Mouse (Mus musculus) small intestine, adult 2 months (tissue): ENCODE data around the gene Tdp1.

Source experiments
- CTCF ChIP-seq: fragments of 200-500 bp; IDR thresholded peaks from 2 replicates; pipeline ENCODE4 v1.5.1; 2012; ENCODE audit warnings: low read depth, mild to moderate bottlenecking, control low read depth, inconsistent platforms, low read length, moderate library complexity, mixed read lengths; ENCODE audit not compliant: insufficient replicate concordance, insufficient read length; ENCODE audit errors: extremely low read depth
- POLR2A ChIP-seq: fragments of 200-500 bp; IDR thresholded peaks from 2 replicates; pipeline ENCODE4 v1.6.1; 2012; ENCODE audit warnings: low read depth, mild to moderate bottlenecking, control low read depth, inconsistent platforms, low read length, moderate library complexity

- TF ChIP-seq CTCF (no peak), POLR2A (no peak)
Observed at GRCm38 (mm10) chr12:99864613-99865012, 19.7 kb upstream of the Tdp1 start.
